Mouse (Mus musculus) megakaryocyte-erythroid progenitor cell, adult 5-6 weeks (primary cell): Measurements from ENCODE around the gene Hoxa5. TPM values are rescaled to one million over a fixed set of nuclear protein-coding genes. Genes with fewer than 3 reads are reported as not detected.

ENCODE experiments used
- ATAC-seq: replicated peaks from 2 replicates; pipeline ENCODE4 v1.8.0; 2016; ENCODE audit warnings: mild to moderate bottlenecking, inconsistent platforms; ENCODE audit not compliant: severe bottlenecking, poor library complexity, low FRiP score, low TSS enrichment
- total RNA-seq, 2 experiments: library from RNA; stranded (forward) in 1 of 2; stranded (reverse) in 1 of 2; fragments of 200-1000, 215-1000 nt in 1 of 2; fragments of >200 nt in 1 of 2; fragmentation: Nextera tagmentation in 1 of 2; gene quantifications; 2 replicates each; pipeline ENCODE4 v1.2.3; 2014 to 2017

Gene Hoxa5
- total RNA-seq, 2 experiments from 2014 or later, result 0.56 to 2.6 TPM

GRCm38 (mm10) chr6:52159164-52159761 lies 45.1 kb downstream of the Hoxa5 start:
- no peak for ATAC-seq

GRCm38 (mm10) chr6:52158276-52159051 lies 45.9 kb downstream of the Hoxa5 start, which contains the start of gene Hoxa1:
Gene Hoxa1 (minus strand): TSS chr6:52158317.
- ATAC-seq, result peak; percentile 93

GRCm38 (mm10) chr6:52157466-52158275 lies 46.7 kb downstream of the Hoxa5 start:
- ATAC-seq, result no peak

- ATAC-seq, result no peak
Measured at GRCm38 (mm10) chr6:52156551-52157200, 47.7 kb downstream of the Hoxa5 start.

- ATAC-seq, result no peak
Measured at GRCm38 (mm10) chr6:52155471-52155870, 48.9 kb downstream of the Hoxa5 start.

GRCm38 (mm10) chr6:52154044-52154443 lies 50.3 kb downstream of the Hoxa5 start:
- no peak for ATAC-seq

- ATAC-seq, result no peak
Measured at GRCm38 (mm10) chr6:52153270-52153669, 51.1 kb downstream of the Hoxa5 start.

GRCm38 (mm10) chr6:52152226-52153193 lies 51.9 kb downstream of the Hoxa5 start:
- no peak for ATAC-seq

Other genes with a start within 250 kb of the Hoxa5 start
- gene Skap2, start 192.0 kb downstream of the Hoxa5 start, total RNA-seq (2014; fragmentation: Nextera tagmentation), result 18.5 and 30.0 TPM in 2 replicates
- 44.3 and 66.4 TPM in 2 replicates for gene Skap2, start 192.0 kb downstream of the Hoxa5 start, total RNA-seq (2017)
- gene Hoxa1, start 46.3 kb downstream of the Hoxa5 start, total RNA-seq (2014; fragmentation: Nextera tagmentation), result not detected in 2 replicates
- 0.34 TPM in 1 of 2 replicates, not detected in the other for gene Hoxa1, start 46.3 kb downstream of the Hoxa5 start, total RNA-seq (2017)
- 1.4 TPM in 1 of 2 replicates, not detected in the other for gene Hoxa2, start 39.8 kb downstream of the Hoxa5 start, total RNA-seq (2014; fragmentation: Nextera tagmentation)
- not detected in 2 replicates for gene Hoxa2, start 39.8 kb downstream of the Hoxa5 start, total RNA-seq (2017)
- gene 5730596B20Rik, start 27.1 kb downstream of the Hoxa5 start, total RNA-seq (2014; fragmentation: Nextera tagmentation), result not detected in 2 replicates
- not detected in 2 replicates for gene 5730596B20Rik, start 27.1 kb downstream of the Hoxa5 start, total RNA-seq (2017)
- 1.9 and 2.2 TPM in 2 replicates for gene Hoxa4, start 12.8 kb downstream of the Hoxa5 start, total RNA-seq (2014; fragmentation: Nextera tagmentation)
- 0.46 and 0.66 TPM in 2 replicates for gene Hoxa4, start 12.8 kb downstream of the Hoxa5 start, total RNA-seq (2017)
- 1.5 TPM in 1 of 2 replicates, not detected in the other for gene Hoxa6, start 4.1 kb upstream of the Hoxa5 start, total RNA-seq (2014; fragmentation: Nextera tagmentation)
- gene Hoxa6, start 4.1 kb upstream of the Hoxa5 start, total RNA-seq (2017), result not detected in 2 replicates
- gene Hoxa3, start 8.7 kb upstream of the Hoxa5 start, total RNA-seq (2014; fragmentation: Nextera tagmentation), result 0.77 and 1.4 TPM in 2 replicates
- gene Hoxa3, start 8.7 kb upstream of the Hoxa5 start, total RNA-seq (2017), result not detected in 2 replicates
- gene Gm28308, start 8.8 kb upstream of the Hoxa5 start, total RNA-seq (2014; fragmentation: Nextera tagmentation), result not detected in 2 replicates
- not detected in 2 replicates for gene Gm28308, start 8.8 kb upstream of the Hoxa5 start, total RNA-seq (2017)
- 3.4 and 4.1 TPM in 2 replicates for gene Hoxa7, start 17.3 kb upstream of the Hoxa5 start, total RNA-seq (2014; fragmentation: Nextera tagmentation)
- 2.6 and 3.1 TPM in 2 replicates for gene Hoxa7, start 17.3 kb upstream of the Hoxa5 start, total RNA-seq (2017)
- 7.6 and 9.7 TPM in 2 replicates for gene Hoxa9, start 26.5 kb upstream of the Hoxa5 start, total RNA-seq (2014; fragmentation: Nextera tagmentation)
- 10.3 and 27.1 TPM in 2 replicates for gene Hoxa9, start 26.5 kb upstream of the Hoxa5 start, total RNA-seq (2017)
- not detected in 2 replicates for gene Hoxa10, start 36.3 kb upstream of the Hoxa5 start, total RNA-seq (2014; fragmentation: Nextera tagmentation)
- 0.34 TPM in 1 of 2 replicates, not detected in the other for gene Hoxa10, start 36.3 kb upstream of the Hoxa5 start, total RNA-seq (2017)
- gene Hoxa11, start 41.2 kb upstream of the Hoxa5 start, total RNA-seq (2014; fragmentation: Nextera tagmentation), result not detected in 2 replicates
- not detected in 2 replicates for gene Hoxa11, start 41.2 kb upstream of the Hoxa5 start, total RNA-seq (2017)
- not detected in 2 replicates for gene Hoxa13, start 56.3 kb upstream of the Hoxa5 start, total RNA-seq (2014; fragmentation: Nextera tagmentation)
- not detected in 2 replicates for gene Hoxa13, start 56.3 kb upstream of the Hoxa5 start, total RNA-seq (2017)
- gene Evx1, start 108.9 kb upstream of the Hoxa5 start, total RNA-seq (2014; fragmentation: Nextera tagmentation), result not detected in 2 replicates
- gene Evx1, start 108.9 kb upstream of the Hoxa5 start, total RNA-seq (2017), result not detected in 2 replicates